Comparison of ENCODE assay signal across 1 mouse cellular context in the genomic region with DNA sequence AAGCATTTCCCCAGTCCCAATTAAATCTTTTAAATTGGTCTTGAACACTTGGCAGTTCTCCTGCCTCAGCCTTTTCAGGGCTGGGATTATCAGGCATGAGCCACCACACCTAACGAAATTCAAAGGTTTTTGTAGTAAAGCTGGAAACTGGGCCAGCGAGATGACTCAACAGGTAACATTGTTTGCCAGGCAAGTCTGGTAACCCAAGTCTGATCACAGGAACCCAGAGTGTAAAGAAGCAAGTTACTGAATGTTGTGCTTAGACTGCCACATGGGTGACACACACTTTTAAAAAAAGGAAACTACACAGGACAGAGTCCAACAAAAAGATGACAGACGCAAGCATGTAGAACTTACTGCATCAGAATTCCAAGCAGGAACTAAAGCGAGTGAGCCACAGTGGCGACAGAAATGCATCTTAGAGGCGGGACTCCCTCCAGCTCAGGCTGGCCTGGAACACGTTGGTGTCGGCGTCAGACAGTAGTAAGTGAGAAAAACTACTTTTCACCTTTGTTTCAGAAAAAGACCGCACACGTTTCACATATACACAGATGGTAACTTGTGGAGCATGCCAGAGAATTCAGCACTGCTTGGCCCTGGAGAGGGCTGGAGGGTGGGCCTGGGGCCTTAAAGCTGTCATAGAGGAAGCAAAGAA.
TF ChIP-seq lines count a peak whose summit lies in the region.

No protein-coding gene starts in this region.

TF ChIP-seq in MEL, 35 proteins besides CTCF, POLR2A, EP300 and RAD21:
- no peak for TF ChIP-seq KAT2A (conservative IDR thresholded peaks at IDR 0.05; ENCODE audit: low read depth, low read length)
- no peak for TF ChIP-seq POLR2AphosphoS2 (IDR thresholded peaks at IDR 0.05; ENCODE audit: low read length)
- no peak for TF ChIP-seq ZMIZ1 (IDR thresholded peaks at IDR 0.05; ENCODE audit: low read depth, low read length)
- no peak for TF ChIP-seq CHD1 (IDR thresholded peaks at IDR 0.05; ENCODE audit: low read depth, low read length)
- no peak for TF ChIP-seq MAZ (IDR thresholded peaks at IDR 0.05; ENCODE audit: low read depth, low read length)
- no peak for TF ChIP-seq TAL1 (IDR thresholded peaks at IDR 0.05; ENCODE audit: low read length)
- TF ChIP-seq CHD2 (IDR thresholded peaks at IDR 0.05; ENCODE audit: low read length): no peak
- no peak for TF ChIP-seq MAX (IDR thresholded peaks at IDR 0.05; ENCODE audit: low read length)
- TF ChIP-seq MXI1 (IDR thresholded peaks at IDR 0.05; ENCODE audit: low read depth, low read length): no peak
- no peak for TF ChIP-seq MAFK (IDR thresholded peaks at IDR 0.05; ENCODE audit: borderline replicate concordance, low read depth, low read length)
- TF ChIP-seq ZKSCAN1 (IDR thresholded peaks at IDR 0.05; ENCODE audit: low read depth, low read length): no peak
- no peak for TF ChIP-seq BHLHE40 (IDR thresholded peaks at IDR 0.05; ENCODE audit: borderline replicate concordance, low read depth, low read length)
- TF ChIP-seq ZC3H11A (IDR thresholded peaks at IDR 0.05; ENCODE audit: low read depth, low read length): no peak
- no peak for TF ChIP-seq MEF2A (IDR thresholded peaks at IDR 0.05; ENCODE audit: extremely low read depth, insufficient replicate concordance, low read depth, low read length, poor library complexity, severe bottlenecking)
- no peak for TF ChIP-seq RCOR1 (IDR thresholded peaks at IDR 0.05; ENCODE audit: low read depth, low read length)
- no peak for TF ChIP-seq E2F4 (IDR thresholded peaks at IDR 0.05; ENCODE audit: borderline replicate concordance, low read depth, low read length)
